Mouse (Mus musculus) MEL-GATA-1-ER (cell line): ENCODE measurements at regions not wholly inside any gene's neighbourhood (a gene's known extent, or its start where the extent isn't known, plus 50 kb on each side); places are given as distances from the start of the nearest gene placed in this dataset.
A peak's percentile ranks its signal among the peaks of the same experiment; 100 is the strongest.

Experiments used
- DNase-seq: peaks from one replicate; pipeline ENCODE4 v3.0.0-alpha.2; 2012; ENCODE audit warnings: low read depth; ENCODE audit errors: extremely low read depth

DNA sequence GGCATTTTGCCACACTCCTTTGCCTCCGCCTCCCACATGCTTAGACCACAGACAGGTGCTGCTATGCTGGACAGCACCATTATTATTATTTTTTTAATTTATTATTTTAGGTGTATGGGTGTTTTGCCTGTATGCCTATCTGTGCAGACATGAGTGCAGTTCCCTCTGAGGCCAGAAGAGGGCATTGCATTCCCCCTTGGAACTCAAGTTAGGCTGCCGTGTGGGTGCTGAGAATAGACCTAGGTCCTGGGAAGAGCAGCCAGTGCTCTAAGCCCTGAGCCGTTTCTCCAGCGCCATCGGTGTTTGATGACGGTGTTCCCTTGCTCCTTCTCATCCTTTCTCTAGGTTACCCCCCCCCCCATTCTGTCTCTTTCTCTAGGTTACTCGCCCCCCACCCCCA lies 49.9 kb upstream of the Ucn3 start:
- DNase-seq = peak; percentile 2
